7 mouse cellular contexts compared by ENCODE assay signal in the genomic region with DNA sequence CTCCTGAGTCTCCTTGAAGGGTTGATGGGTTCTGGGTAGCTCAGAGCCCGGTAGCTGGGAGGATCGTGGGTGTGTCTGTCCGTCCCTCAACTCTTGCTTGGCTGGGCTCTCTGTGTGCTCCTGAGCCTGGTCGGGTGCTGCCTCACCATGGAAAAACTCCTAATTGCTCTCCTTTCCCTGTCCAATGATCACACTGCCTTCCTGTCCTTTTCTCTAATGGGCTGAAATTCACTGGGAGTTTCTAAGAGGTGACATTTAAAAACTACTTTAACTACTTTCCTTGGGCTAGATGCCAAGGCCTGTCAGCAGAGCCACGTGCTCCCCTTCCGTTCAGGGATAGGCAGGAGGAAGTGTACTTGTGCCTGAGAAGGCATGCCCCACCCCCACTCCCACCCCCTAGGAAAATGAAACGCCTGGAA. TPM values are rescaled to one million over a fixed set of nuclear protein-coding genes. Genes with fewer than 3 reads are reported as not detected.
DNase-seq lines count a peak whose midpoint lies in the region; ATAC-seq and TF ChIP-seq lines count a peak whose summit lies in the region.

No protein-coding gene starts in this region.

- WGBS in heart, postnatal 0 days = 3% methylated on average over 7 of the region's 7 CpGs
- 31% methylated on average over 7 of the region's 7 CpGs for WGBS in midbrain, embryonic 12.5 days

- H3K27me3 ChIP-seq in heart, postnatal 0 days (ENCODE audit: control insufficient read depth, insufficient read depth, low read length) = no peaks in the 10 kb centered on the region
- peaks cover 46% of the 10 kb centered on the region for H3K27me3 ChIP-seq in midbrain, embryonic 12.5 days

- ATAC-seq in heart, postnatal 0 days (ENCODE audit: insufficient read depth, low read depth) = peak; percentile 50
- no peak for ATAC-seq in midbrain, embryonic 12.5 days (ENCODE audit: low FRiP score, low read depth)

- H3K36me3 ChIP-seq in heart, postnatal 0 days (replicated peaks; ENCODE audit: control insufficient read depth, insufficient read depth, low read length) = no peaks in the 10 kb centered on the region
- no peaks in the 10 kb centered on the region for H3K36me3 ChIP-seq in midbrain, embryonic 12.5 days

- TF ChIP-seq CTCF in brain, embryonic 14.5 days (IDR thresholded peaks at IDR 0.05; ENCODE audit: borderline replicate concordance, extremely low read depth, insufficient read depth, insufficient read length) = no peak
- TF ChIP-seq CTCF in heart, postnatal 0 days (IDR thresholded peaks at IDR 0.05; ENCODE audit: low read depth) = 0 out of 2 replicates have a peak, but pooled peaks have one; percentile 16

- TF ChIP-seq EP300 in heart, postnatal 0 days (IDR thresholded peaks at IDR 0.05; ENCODE audit: low read depth) = no peak

- H3K4me1 ChIP-seq in heart, postnatal 0 days (ENCODE audit: control insufficient read depth, insufficient read depth) = peaks cover 30% of the 10 kb centered on the region
- peaks cover 21% of the 10 kb centered on the region for H3K4me1 ChIP-seq in midbrain, embryonic 12.5 days

- H3K4me2 ChIP-seq in heart, postnatal 0 days (ENCODE audit: low read depth, low read length) = peak overlapping the region; percentile 98
- H3K4me2 ChIP-seq in midbrain, embryonic 12.5 days (replicated peaks) = peak overlapping the region; percentile 87

- peak overlapping the region; percentile 63 for H3K4me3 ChIP-seq in heart, postnatal 0 days (ENCODE audit: low read depth, low read length)
- H3K4me3 ChIP-seq in midbrain, embryonic 12.5 days = peak overlapping the region; percentile 61

- no peaks in the 10 kb centered on the region for H3K9me3 ChIP-seq in heart, postnatal 0 days (replicated peaks; ENCODE audit: control insufficient read depth, low read length)
- H3K9me3 ChIP-seq in midbrain, embryonic 12.5 days = no peaks in the 10 kb centered on the region

- H3K27ac ChIP-seq in heart, postnatal 0 days (ENCODE audit: low read depth) = peak overlapping the region; percentile 67; the same call in 1 of the 2 replicates
- H3K27ac ChIP-seq in midbrain, embryonic 12.5 days (replicated peaks) = no peak overlapping the region

- H3K9ac ChIP-seq in heart, postnatal 0 days (replicated peaks; ENCODE audit: low read depth, low read length) = no peak overlapping the region
- H3K9ac ChIP-seq in midbrain, embryonic 12.5 days (replicated peaks) = peak overlapping the region; percentile 77; the same call in 1 of the 2 replicates

- no peak for TF ChIP-seq POLR2A in brain, embryonic 14.5 days (IDR thresholded peaks at IDR 0.05; ENCODE audit: borderline replicate concordance, extremely low read depth, insufficient read depth, insufficient read length, poor library complexity, severe bottlenecking)

- DNase-seq in ZHBTc4 (ENCODE audit: low read depth, low spot score) = peak; percentile 49
- peak; percentile 76 for DNase-seq in brain, embryonic 14.5 days (ENCODE audit: low read depth)
- peak; percentile 78 for DNase-seq in heart, postnatal 0 days (ENCODE audit: low spot score)
- DNase-seq in kidney, postnatal 14 days = peak; percentile 84
- no peak for DNase-seq in thymus, postnatal 14 days
- DNase-seq in retina, postnatal 1 day = no peak

RNA-seq across cellular contexts. Expression of a gene that starts 10.9 kb away (rescaled TPM):
- polyA plus RNA-seq in brain, embryonic 14.5 days (2012; rRNA removed) = 19.7 and 21.3 TPM in 2 replicates
- total RNA-seq in heart, postnatal 0 days (2014; rRNA removed; ENCODE audit: low replicate concordance) = 16.8 and 37.9 TPM in 2 replicates
- 9.7 and 13.5 TPM in 2 replicates for polyA plus RNA-seq in heart, postnatal 0 days (2015; fragmentation: Nextera tagmentation; extraction: Ambion mirVana)
- polyA plus RNA-seq in midbrain, embryonic 12.5 days (2016; fragmentation: Nextera tagmentation; extraction: Ambion mirVana) = 9.3 and 10.2 TPM in 2 replicates

RNA-seq across cellular contexts. Expression of a gene that starts 20.3 kb away (rescaled TPM):
- 0.59 and 3.3 TPM in 2 replicates for polyA plus RNA-seq in brain, embryonic 14.5 days (2012; rRNA removed)
- 0.27 TPM in 1 of 2 replicates, not detected in the other for total RNA-seq in heart, postnatal 0 days (2014; rRNA removed; ENCODE audit: low replicate concordance)
- polyA plus RNA-seq in heart, postnatal 0 days (2015; fragmentation: Nextera tagmentation; extraction: Ambion mirVana) = 1.6 and 2.3 TPM in 2 replicates
- 0.99 and 1.3 TPM in 2 replicates for polyA plus RNA-seq in midbrain, embryonic 12.5 days (2016; fragmentation: Nextera tagmentation; extraction: Ambion mirVana)

Comparison
In these comparisons a context has a peak if more than half of its experiments do, and no peak if none do; other contexts are left out.
1. DNase-seq: peak in ZHBTc4 (single experiment), brain, embryonic 14.5 days (single experiment), heart, postnatal 0 days (single experiment) and kidney, postnatal 14 days (single experiment); none in thymus, postnatal 14 days (single experiment) and retina, postnatal 1 day (single experiment).